Mouse (Mus musculus) C2C12 (cell line): ENCODE measurements at regions not wholly inside any gene's neighbourhood (a gene's known extent, or its start where the extent isn't known, plus 50 kb on each side); places are given as distances from the start of the nearest gene placed in this dataset.
A peak's percentile ranks its signal among the peaks of the same experiment; 100 is the strongest.
"Not testable (repeated sequence)": the region's sequence is repeated elsewhere in the genome, so short reads cannot be mapped to it uniquely, and the experiment has no call there.

Experiments
- H3K27me3 ChIP-seq: one replicate; pipeline ENCODE4 v1.6.1; 2011; ENCODE audit not compliant: control insufficient read depth, insufficient read depth, insufficient read length
- H3K36me3 ChIP-seq: one replicate; pipeline ENCODE4 v1.6.1; 2011; ENCODE audit not compliant: control insufficient read depth, insufficient read depth
- H3K4me3 ChIP-seq: one replicate; pipeline ENCODE4 v1.5.1; 2011; ENCODE audit warnings: mild to moderate bottlenecking, control low read depth; ENCODE audit not compliant: poor library complexity, insufficient read depth, severe bottlenecking
- H3K79me2 ChIP-seq: one replicate; pipeline ENCODE4 v1.6.1; 2011; ENCODE audit not compliant: control insufficient read depth, insufficient read depth
- H3K79me3 ChIP-seq: one replicate; pipeline ENCODE4 v1.6.1; 2011; ENCODE audit warnings: low read depth, control low read depth
- H3ac ChIP-seq: one replicate; pipeline ENCODE3; 2011; ENCODE audit warnings: low read depth; ENCODE audit not compliant: control insufficient read depth, insufficient read length
- CEBPB ChIP-seq: IDR thresholded peaks from one replicate; pipeline ENCODE4 v1.6.1; 2011; ENCODE audit warnings: low read depth, mild to moderate bottlenecking, control low read depth, moderate library complexity
- FOSL1 ChIP-seq: IDR thresholded peaks from one replicate; pipeline ENCODE4 v1.8.0; 2011; ENCODE audit warnings: mild to moderate bottlenecking, low read length; ENCODE audit not compliant: poor library complexity, insufficient read depth, severe bottlenecking
- MAX ChIP-seq: IDR thresholded peaks from one replicate; pipeline ENCODE4 v1.6.1; 2011; ENCODE audit warnings: mild to moderate bottlenecking, control low read depth
- USF1 ChIP-seq: IDR thresholded peaks from one replicate; pipeline ENCODE4 v1.6.1; 2011; ENCODE audit warnings: low read depth, mild to moderate bottlenecking, control low read depth, moderate library complexity

DNA sequence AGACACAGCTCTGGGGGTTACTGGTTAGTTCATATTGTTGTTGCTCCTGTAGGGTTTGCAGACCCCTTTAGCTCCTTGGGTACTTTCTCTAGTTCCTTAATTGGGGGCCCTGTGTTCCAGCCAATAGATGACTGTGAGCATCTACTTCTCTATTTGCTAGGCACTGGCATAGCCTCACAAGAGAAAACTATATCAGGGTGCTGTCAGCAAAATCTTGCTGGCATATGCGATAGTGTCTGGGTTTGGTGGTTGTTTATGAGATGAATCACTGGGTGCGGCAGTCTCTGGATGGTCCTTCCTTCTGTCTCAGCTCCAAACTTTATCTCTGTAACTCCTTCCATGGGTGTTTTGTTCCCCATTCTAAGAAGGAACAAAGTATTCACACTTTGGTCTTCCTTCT lies 897.9 kb upstream of the Edil3 start:
- not testable (repeated sequence) for H3K79me3 ChIP-seq, H3K79me2 ChIP-seq, H3ac ChIP-seq, H3K36me3 ChIP-seq, H3K4me3 ChIP-seq, H3K27me3 ChIP-seq

DNA sequence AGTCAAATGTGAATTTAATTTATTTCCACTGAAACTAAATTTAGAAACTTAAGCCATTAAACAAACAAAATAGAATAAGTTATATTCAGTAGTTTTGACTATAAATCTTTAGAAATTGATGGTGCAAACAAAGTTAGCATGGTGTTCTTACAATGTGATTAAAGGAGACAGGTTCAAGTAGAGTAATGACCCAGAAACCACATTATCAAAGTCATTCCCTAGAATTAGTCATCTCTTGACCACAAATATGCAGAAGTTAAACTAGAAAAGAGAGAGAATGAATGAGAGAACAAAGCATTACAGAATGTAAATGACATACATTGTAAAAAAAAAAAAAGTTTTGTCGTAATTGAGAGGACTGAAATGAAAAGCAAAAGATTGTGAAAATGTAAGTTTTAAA lies 892.7 kb upstream of the Edil3 start:
- Histone ChIP-seq H3ac (no peak overlapping the region), H3K79me2 (no peaks in the 10 kb centered on the region), H3K27me3 (no peaks in the 10 kb centered on the region), H3K4me3 (no peak overlapping the region), H3K79me3 (no peaks in the 10 kb centered on the region), H3K36me3 (no peaks in the 10 kb centered on the region)
- no peak for TF ChIP-seq MAX
- peak; percentile 56 for TF ChIP-seq FOSL1
- no peak for TF ChIP-seq USF1
- no peak for TF ChIP-seq CEBPB
